Mouse (Mus musculus): ENCODE measurements around the gene Elp4.

Elp4 gene

GRCm38 (mm10) chr2:105669881-105670730 lies 234.3 kb downstream of the Elp4 start:
- no peak for DNase-seq (ENCODE audit: low spot score)

- no peak for DNase-seq (ENCODE audit: low spot score)
Observed at GRCm38 (mm10) chr2:105669371-105669861, 234.9 kb downstream of the Elp4 start.

GRCm38 (mm10) chr2:105668271-105669270 lies 235.8 kb downstream of the Elp4 start, which contains the start of gene Pax6:
Gene Pax6, plus strand, starts transcription at chr2:105668900.
- no peak for DNase-seq (ENCODE audit: low spot score)

- no peak for DNase-seq (ENCODE audit: low spot score)
Observed at GRCm38 (mm10) chr2:105667626-105667950, 236.8 kb downstream of the Elp4 start.

- DNase-seq (ENCODE audit: low spot score), result no peak
Observed at GRCm38 (mm10) chr2:105666763-105667625, 237.4 kb downstream of the Elp4 start.

- no peak for DNase-seq (ENCODE audit: low spot score)
Observed at GRCm38 (mm10) chr2:105666331-105666730, 238.0 kb downstream of the Elp4 start.

- no peak for DNase-seq (ENCODE audit: low spot score)
Observed at GRCm38 (mm10) chr2:105665491-105666250, 238.7 kb downstream of the Elp4 start.

- DNase-seq (ENCODE audit: low spot score), result no peak
Observed at GRCm38 (mm10) chr2:105664996-105665395, 239.4 kb downstream of the Elp4 start.

- no peak for DNase-seq (ENCODE audit: low spot score)
Observed at GRCm38 (mm10) chr2:105663101-105663511, 241.3 kb downstream of the Elp4 start.

- no peak for DNase-seq (ENCODE audit: low spot score)
Observed at GRCm38 (mm10) chr2:105662606-105663005, 241.8 kb downstream of the Elp4 start.

- no peak for DNase-seq (ENCODE audit: low spot score)
Observed at GRCm38 (mm10) chr2:105662121-105662520, 242.2 kb downstream of the Elp4 start.

GRCm38 (mm10) chr2:105661623-105662066 lies 242.7 kb downstream of the Elp4 start:
- DNase-seq (ENCODE audit: low spot score), result no peak

GRCm38 (mm10) chr2:105660874-105661622 lies 243.3 kb downstream of the Elp4 start:
- no peak for DNase-seq (ENCODE audit: low spot score)

- no peak for DNase-seq (ENCODE audit: low spot score)
Observed at GRCm38 (mm10) chr2:105659926-105660873, 244.2 kb downstream of the Elp4 start.

GRCm38 (mm10) chr2:105659350-105659749 lies 245.0 kb downstream of the Elp4 start:
- DNase-seq (ENCODE audit: low spot score), result no peak

GRCm38 (mm10) chr2:105656456-105656855 lies 247.9 kb downstream of the Elp4 start:
- no peak for DNase-seq (ENCODE audit: low spot score)

All from T-cell, adult 2 months (primary cell).